Mouse (Mus musculus): ENCODE results near the gene Galnt3. TPM values are rescaled to one million over a fixed set of nuclear protein-coding genes. Genes with fewer than 3 reads are reported as not detected.

Galnt3 gene
- polyA plus RNA-seq, 1 experiment, result 11.5 TPM

- no peak for DNase-seq (ENCODE audit: low read depth)
Measured at GRCm38 (mm10) chr2:66107864-66108514, 16.8 kb downstream of the Galnt3 start.

GRCm38 (mm10) chr2:66103740-66104436 is 20.9 kb downstream of the Galnt3 start:
- no peak for DNase-seq (ENCODE audit: low read depth)

GRCm38 (mm10) chr2:66101686-66102304 is 23.0 kb downstream of the Galnt3 start:
- DNase-seq (ENCODE audit: low read depth), result no peak

GRCm38 (mm10) chr2:66100671-66101351 is 24.0 kb downstream of the Galnt3 start:
- DNase-seq (ENCODE audit: low read depth), result no peak

- DNase-seq (ENCODE audit: low read depth), result no peak
Measured at GRCm38 (mm10) chr2:66100239-66100638, 24.6 kb downstream of the Galnt3 start.

- no peak for DNase-seq (ENCODE audit: low read depth)
Measured at GRCm38 (mm10) chr2:66094622-66095181, 30.1 kb downstream of the Galnt3 start.

GRCm38 (mm10) chr2:66091296-66091695 is 33.5 kb downstream of the Galnt3 start:
- DNase-seq (ENCODE audit: low read depth), result no peak

GRCm38 (mm10) chr2:66081876-66082275 is 42.9 kb downstream of the Galnt3 start:
- peak; percentile 81 for DNase-seq (ENCODE audit: low read depth)

GRCm38 (mm10) chr2:66080731-66081130 is 44.1 kb downstream of the Galnt3 start:
- DNase-seq (ENCODE audit: low read depth), result peak; percentile 61

GRCm38 (mm10) chr2:66069454-66069853 is 55.3 kb downstream of the Galnt3 start:
- DNase-seq (ENCODE audit: low read depth), result no peak

GRCm38 (mm10) chr2:66063291-66063690 is 61.5 kb downstream of the Galnt3 start:
- DNase-seq (ENCODE audit: low read depth), result no peak

GRCm38 (mm10) chr2:66044405-66045089 is 80.2 kb downstream of the Galnt3 start:
- DNase-seq (ENCODE audit: low read depth), result no peak

GRCm38 (mm10) chr2:66043441-66044404 is 81.1 kb downstream of the Galnt3 start:
- DNase-seq (ENCODE audit: low read depth), result no peak

GRCm38 (mm10) chr2:66041917-66042419 is 82.8 kb downstream of the Galnt3 start:
- DNase-seq (ENCODE audit: low read depth), result no peak

GRCm38 (mm10) chr2:66041203-66041916 is 83.4 kb downstream of the Galnt3 start:
- DNase-seq (ENCODE audit: low read depth), result no peak

GRCm38 (mm10) chr2:66040611-66041010 is 84.2 kb downstream of the Galnt3 start:
- DNase-seq (ENCODE audit: low read depth), result no peak

- DNase-seq (ENCODE audit: low read depth), result no peak
Measured at GRCm38 (mm10) chr2:66034907-66035679, 89.7 kb downstream of the Galnt3 start.

Measured in gonadal fat pad, adult 2 months (tissue).